Mouse (Mus musculus) cortical plate, adult 2 months (tissue): ENCODE data around the gene Olfml1. TPM values are rescaled to one million over a fixed set of nuclear protein-coding genes. Genes with fewer than 3 reads are reported as not detected.

Experiments used
- H3K27ac ChIP-seq: fragments of 200-500 bp; 2 replicates; pipeline ENCODE4 v1.5.1; 2012; ENCODE audit warnings: low read length, control low read depth, inconsistent platforms; ENCODE audit not compliant: insufficient read depth
- H3K4me1 ChIP-seq: fragments of 200-500 bp; 2 replicates; pipeline ENCODE4 v1.6.1; 2011; ENCODE audit warnings: low read length; ENCODE audit not compliant: control insufficient read depth, insufficient read depth
- H3K4me3 ChIP-seq: fragments of 200-500 bp; 2 replicates; pipeline ENCODE4 v1.5.1; 2011; ENCODE audit warnings: mild to moderate bottlenecking, low read length, control low read depth; ENCODE audit not compliant: insufficient read depth
- CTCF ChIP-seq: fragments of 200-500 bp; IDR thresholded peaks from 2 replicates; pipeline ENCODE4 v1.5.1; 2011; ENCODE audit warnings: mild to moderate bottlenecking, control low read depth, low read length; ENCODE audit not compliant: insufficient read depth; ENCODE audit errors: extremely low read depth
- POLR2A ChIP-seq: fragments of 200-500 bp; IDR thresholded peaks from 2 replicates; pipeline ENCODE4 v1.6.1; 2011; ENCODE audit warnings: mild to moderate bottlenecking, low read length, control low read depth; ENCODE audit not compliant: insufficient read depth; ENCODE audit errors: extremely low read depth
- polyA plus RNA-seq: library from polyadenylated mRNA; depleted of rRNA; stranded (reverse); fragments of >200 nt; gene quantifications from 2 replicates; pipeline ENCODE4 v1.2.3, GENCODE M21; 2012

Olfml1 gene
- polyA plus RNA-seq, 1 experiment, result 13.4 TPM

GRCm38 (mm10) chr7:107593904-107594303 lies 26.7 kb downstream of the Olfml1 start:
- no peak overlapping the region; the same call in 1 of the 2 replicates for H3K27ac ChIP-seq
- H3K4me1 ChIP-seq, result no peaks in the 10 kb centered on the region
- no peak for TF ChIP-seq POLR2A
- TF ChIP-seq CTCF, result no peak
- H3K4me3 ChIP-seq, result no peak overlapping the region

- TF ChIP-seq POLR2A (no peak), CTCF (no peak)
- Histone ChIP-seq H3K27ac (no peak overlapping the region; the same call in none of the 2 replicates), H3K4me1 (no peaks in the 10 kb centered on the region), H3K4me3 (peak overlapping the region; percentile 46)
Measured at GRCm38 (mm10) chr7:107594325-107594856, 27.1 kb downstream of the Olfml1 start.

GRCm38 (mm10) chr7:107594857-107595402 lies 27.7 kb downstream of the Olfml1 start, which contains the start of gene Ppfibp2:
Gene Ppfibp2 (plus strand): TSS chr7:107595207.
- Histone ChIP-seq H3K4me1 (no peaks in the 10 kb centered on the region), H3K4me3 (peak within 1 kb of the TSS; percentile 46), H3K27ac (no peak within 1 kb of the TSS; the same call in none of the 2 replicates)
- TF ChIP-seq CTCF (no peak), POLR2A (no peak)

GRCm38 (mm10) chr7:107595426-107595825 lies 28.2 kb downstream of the Olfml1 start:
- Histone ChIP-seq H3K4me1 (no peaks in the 10 kb centered on the region), H3K27ac (no peak overlapping the region)
- TF ChIP-seq POLR2A (no peak), CTCF (no peak)

GRCm38 (mm10) chr7:107596753-107597152 lies 29.5 kb downstream of the Olfml1 start:
- Histone ChIP-seq H3K4me1 (no peaks in the 10 kb centered on the region), H3K4me3 (no peak overlapping the region), H3K27ac (no peak overlapping the region)
- TF ChIP-seq CTCF (no peak), POLR2A (no peak)

More at GRCm38 (mm10) chr7:107595426-107595825, 28.2 kb downstream of the Olfml1 start:
- peak overlapping the region; percentile 46 for H3K4me3 ChIP-seq

GRCm38 (mm10) chr7:107597956-107598355 lies 30.7 kb downstream of the Olfml1 start:
- TF ChIP-seq POLR2A (no peak), CTCF (no peak)
- Histone ChIP-seq H3K4me1 (no peaks in the 10 kb centered on the region), H3K4me3 (no peak overlapping the region), H3K27ac (no peak overlapping the region)

GRCm38 (mm10) chr7:107600651-107601050 lies 33.4 kb downstream of the Olfml1 start:
- no peaks in the 10 kb centered on the region for H3K4me1 ChIP-seq
- no peak overlapping the region for H3K27ac ChIP-seq
- no peak overlapping the region for H3K4me3 ChIP-seq
- no peak for TF ChIP-seq CTCF
- TF ChIP-seq POLR2A, result no peak

- Histone ChIP-seq H3K4me1 (no peaks in the 10 kb centered on the region), H3K4me3 (no peak overlapping the region), H3K27ac (no peak overlapping the region)
- TF ChIP-seq POLR2A, result no peak
- no peak for TF ChIP-seq CTCF
Measured at GRCm38 (mm10) chr7:107602505-107602904, 35.3 kb downstream of the Olfml1 start.

GRCm38 (mm10) chr7:107602913-107603312 lies 35.7 kb downstream of the Olfml1 start:
- Histone ChIP-seq H3K27ac (no peak overlapping the region), H3K4me1 (no peaks in the 10 kb centered on the region), H3K4me3 (no peak overlapping the region)
- TF ChIP-seq POLR2A (no peak), CTCF (no peak)

GRCm38 (mm10) chr7:107607766-107608165 lies 40.5 kb downstream of the Olfml1 start:
- no peak overlapping the region for H3K27ac ChIP-seq
- no peak for TF ChIP-seq POLR2A
- TF ChIP-seq CTCF, result no peak
- H3K4me3 ChIP-seq, result no peak overlapping the region
- H3K4me1 ChIP-seq, result no peaks in the 10 kb centered on the region
